Mouse (Mus musculus) heart, adult 11 months (tissue): Measurements from ENCODE around the gene Cd82.

Experiments used
- DNase-seq: peaks from one replicate; pipeline ENCODE4 v3.0.0; 2022

Gene Cd82

DNA sequence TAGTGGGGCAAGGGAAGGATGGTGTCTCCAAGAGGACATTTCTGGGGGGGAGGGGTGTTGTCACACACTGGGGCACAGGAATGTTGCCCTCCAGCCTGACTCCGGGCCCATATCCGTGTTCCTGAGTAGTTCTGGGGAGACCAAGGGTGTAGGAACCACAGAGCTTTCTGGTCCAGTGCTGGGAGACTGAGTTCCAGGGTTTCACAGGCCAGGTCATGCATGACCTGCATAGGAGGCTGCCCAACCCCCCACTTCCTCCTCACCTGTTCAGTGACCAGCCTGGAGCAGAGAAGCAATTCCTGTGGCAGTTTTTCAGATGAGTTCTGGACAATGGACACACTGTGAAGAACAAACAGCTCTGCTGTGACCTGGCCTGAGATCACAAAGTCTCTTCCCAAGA lies 19.8 kb downstream of the Cd82 start:
- DNase-seq: no peak

DNA sequence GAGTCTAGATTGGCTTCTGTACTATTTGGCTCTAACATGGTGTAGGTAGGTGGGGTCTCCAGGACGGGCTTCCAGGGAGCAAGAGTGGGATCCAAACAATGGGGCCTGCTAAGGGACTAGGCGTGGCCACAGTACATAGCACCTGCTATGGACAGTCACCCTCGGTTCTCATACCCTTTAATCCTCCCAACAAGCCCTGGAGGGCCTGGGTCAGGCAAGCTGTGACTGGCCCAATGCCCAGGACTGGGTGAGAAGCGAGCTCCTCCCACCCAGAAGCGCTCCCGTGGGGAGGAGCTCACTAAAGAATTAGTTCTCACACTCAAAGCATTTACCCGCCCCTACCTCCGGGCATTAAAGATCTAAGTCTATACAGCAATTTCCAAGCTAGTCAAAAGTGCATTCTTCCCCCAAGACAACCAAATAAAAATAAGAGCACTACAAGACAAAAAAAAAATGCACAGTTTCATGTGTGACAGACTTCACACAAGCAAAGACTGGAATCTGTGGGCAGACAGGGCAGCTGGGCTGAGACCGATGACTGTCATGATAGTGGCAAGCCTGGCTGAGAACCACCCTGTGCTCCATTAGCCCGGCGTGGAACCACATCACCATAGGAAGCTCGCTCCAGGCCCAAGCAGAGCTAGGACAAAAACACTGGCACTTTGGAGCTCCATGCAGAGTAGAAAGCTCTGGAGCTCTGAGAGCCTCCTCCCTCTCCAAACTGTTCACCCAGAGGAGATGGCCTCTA lies 23.0 kb downstream of the Cd82 start:
- no peak for DNase-seq

DNA sequence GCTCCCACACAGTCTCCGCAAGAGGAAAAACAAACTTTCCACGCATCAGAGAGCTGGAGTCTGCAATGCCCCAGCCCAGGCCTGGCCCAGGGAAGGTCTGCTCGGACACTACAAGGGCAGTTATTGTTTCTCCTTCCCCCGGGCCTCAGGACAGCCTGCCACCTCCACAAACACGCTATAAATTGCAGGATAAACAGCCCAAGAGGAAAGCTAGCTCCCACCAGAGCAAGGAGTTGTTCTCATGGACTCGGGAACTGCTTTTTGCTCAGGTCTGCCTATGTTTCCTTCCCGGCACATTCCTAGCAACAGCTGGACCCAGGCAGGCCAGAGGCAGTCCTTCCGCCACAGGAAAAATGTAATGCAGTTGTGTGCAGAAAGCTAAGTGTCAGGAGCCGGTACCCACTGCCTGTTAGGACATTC lies 23.6 kb downstream of the Cd82 start:
- no peak for DNase-seq

DNA sequence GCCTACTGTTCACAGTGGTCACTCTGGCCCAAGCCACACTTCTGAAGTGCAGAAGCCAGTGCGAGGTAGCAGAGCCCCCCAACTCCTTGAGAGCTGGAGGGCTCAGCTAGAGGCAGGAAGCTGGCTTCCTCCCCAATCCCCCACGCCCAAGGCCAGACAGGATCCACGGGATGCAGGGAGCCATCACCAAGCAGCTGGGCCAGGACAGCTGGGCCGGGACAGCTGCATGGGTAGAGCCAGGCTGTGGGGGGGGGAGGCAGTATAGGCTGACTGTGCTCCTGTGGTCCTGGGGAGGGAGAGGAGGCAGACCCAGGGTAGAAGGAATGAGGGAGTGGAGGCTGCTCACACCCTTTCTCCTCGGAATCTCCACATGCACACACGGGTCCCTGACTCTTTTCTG lies 24.6 kb downstream of the Cd82 start:
- no peak for DNase-seq

DNA sequence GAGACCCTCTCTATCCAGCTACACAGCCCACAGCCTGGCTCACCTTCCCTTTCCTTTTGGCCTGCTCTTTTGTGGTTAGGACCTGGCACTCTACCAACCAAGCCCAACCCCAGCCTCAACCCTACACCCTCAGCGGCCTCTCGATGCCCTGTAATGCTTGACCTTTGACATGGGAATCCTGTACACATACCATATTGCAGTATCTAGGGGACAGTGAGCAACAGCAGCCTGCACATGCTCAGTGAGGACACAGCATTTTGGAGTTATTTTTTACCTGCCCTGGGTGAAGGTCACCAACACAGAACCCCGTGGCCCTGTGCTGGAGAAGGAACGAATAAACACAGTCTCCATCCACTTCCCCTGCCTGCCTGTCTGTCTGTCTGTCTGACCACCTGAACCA lies 27.4 kb downstream of the Cd82 start:
- no peak for DNase-seq

DNA sequence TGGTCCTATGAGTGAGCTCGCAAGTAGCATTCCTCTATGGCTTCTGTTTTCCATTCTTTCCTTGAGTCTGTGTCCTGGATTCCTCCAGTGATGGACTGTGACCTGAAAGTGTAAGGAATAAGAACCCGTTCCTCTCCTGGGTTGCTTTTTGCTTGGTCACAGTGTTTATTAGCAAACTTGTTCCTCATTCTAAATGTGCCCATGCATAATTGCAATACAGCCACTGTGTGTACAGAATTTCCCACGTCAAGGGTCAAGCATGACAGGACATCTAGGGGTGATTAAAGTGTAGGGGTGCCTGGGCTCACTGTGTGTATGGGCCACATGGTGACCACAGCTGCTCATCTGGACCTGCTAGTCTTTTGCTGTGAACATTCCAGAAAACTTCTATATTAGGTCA lies 28.0 kb downstream of the Cd82 start:
- no peak for DNase-seq

DNA sequence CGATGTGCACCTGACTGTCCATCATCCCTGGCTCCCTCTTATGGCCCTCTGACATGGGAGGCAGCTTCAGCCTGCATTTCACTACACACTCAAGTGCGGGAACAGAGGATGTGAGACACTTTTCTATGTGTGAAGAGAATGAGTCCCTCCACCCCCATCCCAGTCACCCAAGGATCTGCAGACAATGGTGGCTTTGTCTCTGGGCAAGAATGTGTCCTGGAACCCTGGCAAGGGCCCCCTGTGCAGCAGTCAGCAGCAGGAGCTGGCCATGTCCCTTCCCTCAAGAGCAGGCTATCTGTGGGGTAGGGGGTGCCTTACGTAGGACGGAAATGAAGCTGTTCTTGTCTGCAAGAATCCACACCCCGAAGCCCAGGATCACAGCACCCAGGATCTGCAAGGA lies 29.4 kb downstream of the Cd82 start:
- DNase-seq: no peak

DNA sequence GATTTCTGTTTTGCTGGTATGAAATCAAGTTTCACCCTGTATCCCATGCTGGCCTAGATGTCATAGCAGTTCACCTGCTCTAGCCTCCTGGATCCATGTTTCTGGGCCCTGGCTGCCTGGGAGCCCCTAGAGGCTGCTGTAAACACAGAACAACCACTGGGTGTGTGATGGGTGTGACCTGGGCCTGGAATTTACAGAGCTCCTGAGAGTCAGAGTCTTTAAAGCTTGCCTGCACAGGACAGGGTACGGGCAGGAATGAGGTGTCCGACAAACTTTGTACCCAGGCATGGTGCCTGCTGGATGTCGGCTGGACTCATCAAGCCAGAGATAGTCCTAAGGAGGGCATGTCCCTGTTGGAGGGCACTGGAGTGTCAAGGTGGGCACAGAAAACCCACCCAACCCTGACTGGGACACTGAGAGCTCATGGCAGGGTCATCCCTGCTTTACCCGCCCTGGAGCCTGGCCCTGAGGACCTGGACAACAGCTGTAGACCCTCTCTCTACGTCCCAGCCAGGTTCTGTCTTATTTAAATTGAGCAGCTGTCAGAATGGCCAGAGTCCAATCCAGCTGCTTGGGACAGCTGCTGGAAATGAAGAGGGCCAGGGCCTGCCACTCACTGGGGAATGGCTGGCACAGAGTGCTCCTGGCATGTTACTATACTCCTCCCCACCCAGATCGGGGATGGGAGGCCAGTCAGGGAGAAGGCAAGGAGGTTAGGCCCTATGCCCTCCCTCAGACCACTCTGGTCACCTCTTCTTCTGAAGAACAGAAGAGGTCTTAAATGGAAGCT lies 30.1 kb downstream of the Cd82 start:
- DNase-seq: no peak

DNA sequence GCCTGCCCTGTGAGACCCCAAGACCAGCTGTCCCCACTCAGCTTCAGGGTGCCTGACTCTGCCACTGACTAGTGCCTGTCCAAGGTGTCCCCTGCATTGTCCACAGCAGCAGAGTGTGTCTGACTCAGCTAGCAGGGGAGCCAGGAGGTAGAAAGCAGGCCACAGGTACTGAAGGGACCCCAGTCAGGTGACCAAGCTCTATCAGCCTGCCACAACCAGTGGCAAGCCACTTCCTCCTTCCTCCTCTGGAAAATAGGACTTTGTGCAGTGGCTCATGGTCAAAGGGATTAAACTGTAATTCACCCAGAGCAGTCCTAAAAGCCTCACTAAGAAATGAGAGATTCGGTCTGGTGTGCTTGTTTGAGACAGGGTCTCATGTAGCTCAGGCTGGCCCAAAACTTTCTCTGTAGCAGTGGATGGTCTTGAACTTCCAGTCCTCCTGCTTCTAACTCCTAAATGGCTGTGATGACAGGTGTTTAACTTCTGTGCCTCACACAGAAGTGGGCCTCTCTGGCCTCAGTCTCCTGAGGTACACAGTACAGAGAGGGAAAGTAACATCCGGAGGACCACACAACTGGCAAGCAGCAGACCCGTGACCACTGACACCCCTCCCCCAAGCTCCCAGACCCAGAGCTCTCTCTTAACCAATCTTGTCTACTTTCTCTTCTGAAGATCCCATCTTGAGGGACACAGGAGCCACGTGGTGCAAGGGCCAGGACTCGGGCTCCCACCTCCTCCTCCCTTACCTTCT lies 31.2 kb downstream of the Cd82 start:
- DNase-seq: no peak

DNA sequence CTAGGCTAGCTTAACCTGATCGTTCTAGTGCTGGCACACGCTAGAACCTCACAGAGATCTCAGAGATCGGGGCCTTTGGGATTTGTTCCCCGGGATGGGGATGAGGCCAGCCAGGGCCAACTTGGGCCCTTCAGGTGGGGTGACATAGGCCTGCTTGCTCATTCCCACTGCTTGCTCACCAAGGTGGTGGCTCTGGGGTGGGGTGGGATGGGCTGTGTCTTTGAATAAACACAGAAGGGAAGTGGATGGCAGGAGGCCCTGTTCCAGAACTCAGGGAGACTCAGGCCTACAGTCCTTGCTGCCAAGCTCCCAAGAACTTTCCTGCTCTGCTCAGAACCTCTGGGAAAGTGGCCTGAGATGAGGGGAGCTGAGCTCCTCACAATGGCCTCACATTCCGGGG lies 31.9 kb downstream of the Cd82 start:
- no peak for DNase-seq

DNA sequence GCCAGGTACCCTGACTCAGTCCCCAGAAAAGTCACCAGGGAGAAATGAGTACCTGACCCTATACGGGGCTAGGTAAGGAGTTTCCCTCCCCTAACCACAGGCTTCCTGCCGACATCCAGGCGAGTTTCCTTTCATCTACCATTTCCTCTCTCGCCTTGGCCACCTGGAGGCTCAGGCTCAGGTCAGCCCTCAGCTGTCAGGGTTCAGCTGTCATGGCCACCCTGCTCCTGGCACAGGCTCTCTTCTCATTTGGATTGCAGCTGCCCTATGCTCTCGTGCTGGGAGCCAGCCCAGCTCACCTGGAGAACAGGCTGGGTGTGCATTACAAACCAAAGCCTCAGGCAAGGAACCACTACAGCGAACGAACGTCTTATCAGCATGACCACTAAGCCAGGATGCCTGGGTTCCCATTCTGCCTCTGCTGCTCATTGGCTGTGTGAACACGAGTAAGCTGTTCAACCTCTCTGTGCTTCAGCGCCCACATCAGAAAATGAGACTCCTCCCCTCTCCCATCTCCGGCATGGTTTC lies 34.9 kb downstream of the Cd82 start:
- DNase-seq: no peak

DNA sequence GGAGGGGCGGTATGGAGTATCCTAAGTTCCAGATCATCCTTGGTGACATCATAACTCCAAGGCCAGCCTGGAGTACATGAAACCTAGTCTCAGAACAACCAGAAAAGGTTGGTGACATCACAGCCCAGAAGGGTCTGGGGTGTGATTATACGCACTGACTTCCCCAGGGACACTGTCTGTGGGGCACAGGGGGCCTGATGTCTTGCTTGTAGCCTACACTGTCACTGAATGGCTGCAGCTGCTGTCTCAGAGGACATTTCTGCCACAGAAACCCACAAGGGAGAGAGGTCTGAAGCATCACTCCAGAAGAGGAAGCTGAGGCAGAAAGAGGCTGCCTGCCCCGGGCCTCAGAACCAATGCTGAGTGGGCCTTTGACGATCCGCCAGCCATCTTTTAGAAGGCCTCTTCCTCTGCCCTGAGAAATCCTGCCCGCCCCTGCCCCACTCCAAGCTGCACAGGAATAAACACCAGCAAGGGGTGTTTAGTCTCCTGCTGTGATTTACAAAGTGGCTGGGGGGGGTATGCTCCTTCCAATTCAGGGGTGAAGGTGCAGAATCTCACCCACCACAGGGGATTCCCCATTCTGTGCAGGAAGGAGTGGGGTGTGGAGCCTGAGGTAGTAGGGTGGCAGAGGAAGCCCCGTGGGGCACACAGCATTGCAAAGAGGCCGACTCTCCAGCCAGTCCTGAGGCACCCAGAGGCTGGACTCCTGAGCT lies 35.8 kb downstream of the Cd82 start:
- DNase-seq: no peak

DNA sequence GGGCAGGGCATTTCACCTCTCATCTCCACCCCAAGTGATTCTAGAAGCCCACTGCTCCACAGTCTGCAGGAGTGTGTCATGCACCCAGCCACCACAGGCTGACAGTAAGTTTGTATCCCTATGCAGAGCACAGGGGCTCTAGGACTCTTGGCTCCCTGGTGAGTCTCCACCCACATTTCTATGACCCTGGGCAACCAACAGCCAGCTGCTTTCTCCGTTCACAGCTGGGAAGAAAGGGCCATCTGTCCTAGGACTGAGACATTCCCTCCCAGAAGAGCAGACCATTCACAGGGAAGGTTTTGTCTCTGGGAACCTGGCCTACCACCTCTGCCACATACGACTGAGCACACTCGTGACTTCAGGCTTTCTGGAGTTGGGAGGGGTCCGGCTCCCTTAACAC lies 37.1 kb downstream of the Cd82 start:
- DNase-seq: no peak

DNA sequence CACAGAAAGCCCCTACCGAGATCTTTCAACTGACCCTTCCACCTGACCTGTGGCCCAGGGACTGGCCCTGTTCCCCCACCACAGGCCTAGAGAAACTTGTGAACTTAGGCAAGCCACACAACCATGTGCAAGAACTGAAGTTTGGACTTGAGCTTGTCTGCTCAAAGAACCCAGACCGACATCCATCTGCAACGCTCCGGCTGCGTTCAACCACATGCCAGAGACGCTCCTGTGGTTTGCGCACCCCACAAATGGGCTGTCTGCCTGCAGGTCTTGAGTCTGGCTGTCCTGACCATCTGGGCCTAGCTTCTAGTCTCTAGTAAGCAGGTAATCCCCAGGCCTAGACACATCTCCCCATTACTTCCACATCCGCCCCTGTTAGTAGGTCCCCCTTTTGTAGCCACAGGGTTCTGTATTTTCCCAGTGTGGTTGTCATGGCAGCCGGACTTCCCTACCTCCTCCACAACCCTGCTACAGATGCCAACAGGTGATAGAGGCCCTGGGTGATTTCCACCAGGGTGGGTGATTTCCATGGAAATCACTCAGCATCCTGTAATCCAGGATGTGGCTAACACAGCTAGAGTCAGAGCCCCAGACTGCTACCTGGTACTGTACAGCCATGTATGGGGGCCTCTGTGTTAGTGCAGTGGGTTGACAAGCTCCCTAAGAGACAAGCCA lies 38.5 kb downstream of the Cd82 start:
- no peak for DNase-seq

DNA sequence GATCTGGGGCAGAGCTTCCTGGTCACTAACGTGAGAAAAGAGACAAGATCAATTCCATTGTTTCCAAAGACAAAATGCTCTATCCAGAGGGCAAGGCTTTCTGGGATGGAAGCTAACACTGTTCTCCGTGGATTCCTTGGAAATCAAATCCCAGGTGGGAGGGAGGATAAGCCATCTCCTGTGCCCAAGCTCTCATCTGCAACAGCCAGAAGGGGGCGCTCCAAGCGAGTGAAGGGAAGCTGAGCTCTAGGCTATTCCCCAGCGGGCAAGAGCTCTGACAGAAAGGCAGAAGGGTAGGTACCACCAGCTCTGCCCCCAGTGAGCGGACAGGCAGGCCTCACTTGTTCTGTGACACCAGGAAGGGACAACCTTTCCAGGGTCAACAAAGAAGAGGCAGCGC lies 41.6 kb downstream of the Cd82 start:
- peak; percentile 94 for DNase-seq

DNA sequence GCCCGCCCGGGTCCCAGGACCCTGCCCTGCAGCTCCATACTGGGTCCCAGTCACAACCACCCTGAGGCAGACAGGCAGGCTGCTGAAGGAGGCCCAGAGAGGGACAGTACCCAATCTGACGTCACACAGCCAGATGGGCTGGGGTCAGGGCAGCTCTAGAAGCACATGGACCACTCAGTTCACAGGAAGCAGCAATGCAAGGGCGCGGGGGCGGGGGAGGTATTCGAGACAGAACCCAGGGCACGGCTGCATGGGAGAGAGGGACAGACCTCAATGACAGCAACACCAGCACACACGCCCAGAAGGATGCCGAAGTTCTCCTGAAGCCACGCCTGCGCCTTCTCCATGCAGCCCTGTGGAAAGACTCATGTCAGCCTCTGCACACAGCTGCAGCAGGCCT lies 43.0 kb downstream of the Cd82 start:
- no peak for DNase-seq

DNA sequence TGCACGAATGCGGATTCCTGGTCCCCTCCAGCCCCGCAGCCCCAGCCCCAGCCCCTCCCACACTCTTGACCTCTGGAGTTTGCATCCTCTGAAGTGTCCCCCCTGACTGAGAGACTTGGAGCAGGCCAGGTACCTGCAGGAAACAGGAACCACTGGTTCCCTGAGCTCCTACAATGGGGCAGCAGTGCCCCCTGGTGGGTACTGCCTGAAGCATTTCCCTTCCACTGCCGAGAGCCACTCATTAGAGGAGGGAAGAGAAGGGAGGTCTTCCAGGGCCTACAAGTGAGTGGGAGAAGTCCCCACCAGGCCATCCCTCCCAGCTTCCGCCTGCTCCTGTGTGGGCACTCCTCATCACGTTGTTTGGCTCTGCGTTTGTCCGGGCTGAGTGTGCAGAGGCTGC lies 44.5 kb downstream of the Cd82 start:
- peak; percentile 95 for DNase-seq

DNA sequence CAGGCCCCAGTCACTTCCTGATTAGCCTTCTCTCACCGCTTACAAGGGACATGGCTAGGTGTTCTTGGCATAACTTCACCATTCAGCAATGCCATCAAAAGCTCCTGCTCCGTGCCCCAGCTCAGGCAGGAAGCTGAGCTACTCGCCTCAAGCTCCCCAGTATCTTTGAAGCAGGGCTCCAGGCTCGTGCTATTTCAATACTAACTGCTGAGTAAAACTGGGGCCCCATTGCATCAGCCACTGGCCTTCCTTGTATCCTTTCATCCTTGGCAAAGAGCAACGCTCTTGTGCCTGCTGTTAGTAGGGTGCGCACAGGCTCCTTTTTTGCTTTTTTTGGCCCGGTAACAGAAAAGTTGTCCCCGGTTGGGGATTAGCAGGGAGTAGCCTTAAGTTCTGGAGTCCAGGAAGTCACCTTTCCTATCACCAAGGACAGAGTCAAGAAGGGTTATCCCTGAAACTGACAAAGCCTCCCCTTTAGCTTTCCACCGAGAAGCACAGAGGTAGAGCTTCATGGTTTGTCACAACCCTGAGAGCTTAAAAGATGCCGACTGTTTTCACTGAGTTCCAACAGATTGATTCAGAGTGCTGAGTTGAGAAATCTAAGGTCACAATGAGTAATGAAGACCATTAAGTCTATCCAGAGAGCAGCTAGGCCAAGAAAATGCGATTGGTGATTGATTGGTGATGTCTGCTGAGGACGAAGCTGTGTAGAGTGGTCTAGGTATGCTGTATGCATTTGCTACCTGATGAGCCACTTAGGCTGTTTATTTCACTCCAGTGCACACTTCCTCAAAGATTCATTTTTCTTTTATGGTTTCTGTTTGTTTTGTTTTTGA lies 45.8 kb downstream of the Cd82 start:
- no peak for DNase-seq

DNA sequence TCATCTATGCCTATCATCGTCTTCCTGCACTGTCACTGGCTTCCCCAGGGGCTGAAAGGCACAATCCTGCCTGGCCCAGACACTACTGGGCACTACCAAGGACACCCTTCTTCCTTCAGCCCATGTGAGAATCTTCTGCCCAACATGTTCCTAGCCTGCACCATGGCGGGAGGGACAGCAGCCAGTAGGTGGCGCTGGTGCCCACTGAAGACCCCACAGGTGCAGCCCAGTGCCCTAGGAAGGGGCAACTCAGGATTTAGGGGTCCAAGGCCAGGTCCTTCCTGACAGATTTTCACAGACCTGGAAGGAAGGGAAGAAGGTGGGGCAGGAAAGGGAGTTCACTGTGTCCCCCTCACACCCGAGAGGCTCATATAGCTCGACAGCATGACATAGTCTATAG lies 47.7 kb downstream of the Cd82 start:
- no peak for DNase-seq

DNA sequence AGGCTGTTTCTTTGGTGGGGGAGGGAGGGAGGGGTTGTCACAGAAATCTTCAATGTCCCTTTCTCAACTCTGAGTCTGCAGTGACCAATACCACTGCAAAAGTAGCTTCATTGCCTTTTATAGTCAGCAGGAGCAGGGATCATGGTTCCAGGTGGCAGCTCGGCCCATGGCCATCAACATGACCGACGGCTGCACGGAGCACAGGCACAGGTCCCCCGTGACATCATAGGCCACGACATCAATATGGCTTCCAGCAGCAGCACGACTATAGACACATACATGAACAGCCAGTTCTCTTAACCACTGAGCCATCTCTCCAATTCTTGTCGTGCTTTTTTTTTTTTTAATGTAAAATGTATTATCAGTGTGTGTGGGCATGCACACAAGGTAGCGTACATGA lies 48.8 kb downstream of the Cd82 start:
- DNase-seq: no peak

DNA sequence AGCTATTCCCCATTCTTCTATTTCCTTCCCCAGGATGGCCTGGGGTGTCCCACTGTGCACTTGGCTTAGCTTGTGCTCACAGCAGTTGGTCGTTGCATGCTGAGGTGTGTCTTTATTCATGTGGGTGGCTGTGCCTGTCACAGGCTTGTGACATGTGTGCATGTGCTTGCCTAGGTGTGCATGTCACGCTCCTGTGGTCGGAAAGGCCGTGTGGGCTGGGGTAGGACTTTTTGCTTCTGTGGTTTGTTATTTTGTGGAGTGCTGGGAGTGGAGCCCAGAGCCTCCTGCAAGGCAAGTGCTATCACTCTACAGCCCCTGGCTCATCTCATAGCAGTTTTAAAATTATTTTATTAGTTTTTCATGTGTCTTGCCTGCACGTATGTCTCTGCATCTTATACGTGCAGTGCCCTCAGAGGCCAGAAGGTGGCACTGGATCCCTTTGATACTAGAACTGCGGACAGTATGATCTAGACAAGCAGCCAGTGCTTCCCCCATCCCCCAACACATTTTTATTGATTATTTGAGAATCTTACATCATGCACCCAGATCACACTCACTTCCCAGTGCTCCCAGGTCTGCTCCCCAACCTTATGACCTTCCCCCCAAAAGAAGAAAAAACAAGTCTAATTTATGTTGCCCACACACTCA lies 49.4 kb downstream of the Cd82 start:
- DNase-seq: no peak
